Mouse (Mus musculus): Measurements from ENCODE around the gene Prc1.
"Not testable (repeated sequence)": the region's sequence is repeated elsewhere in the genome, so short reads cannot be mapped to it uniquely, and the experiment has no call there.

Gene Prc1

GRCm38 (mm10) chr7:80284391-80284790 is 9.9 kb upstream of the Prc1 start:
- DNase-seq (ENCODE audit: low read depth, low spot score), result no peak

- no peak for DNase-seq (ENCODE audit: low read depth, low spot score)
These were observed 8.5 kb upstream of the Prc1 start for GRCm38 (mm10) chr7:80285725-80286124.

GRCm38 (mm10) chr7:80287736-80288135 is 6.5 kb upstream of the Prc1 start:
- no peak for DNase-seq (ENCODE audit: low read depth, low spot score)

DNA sequence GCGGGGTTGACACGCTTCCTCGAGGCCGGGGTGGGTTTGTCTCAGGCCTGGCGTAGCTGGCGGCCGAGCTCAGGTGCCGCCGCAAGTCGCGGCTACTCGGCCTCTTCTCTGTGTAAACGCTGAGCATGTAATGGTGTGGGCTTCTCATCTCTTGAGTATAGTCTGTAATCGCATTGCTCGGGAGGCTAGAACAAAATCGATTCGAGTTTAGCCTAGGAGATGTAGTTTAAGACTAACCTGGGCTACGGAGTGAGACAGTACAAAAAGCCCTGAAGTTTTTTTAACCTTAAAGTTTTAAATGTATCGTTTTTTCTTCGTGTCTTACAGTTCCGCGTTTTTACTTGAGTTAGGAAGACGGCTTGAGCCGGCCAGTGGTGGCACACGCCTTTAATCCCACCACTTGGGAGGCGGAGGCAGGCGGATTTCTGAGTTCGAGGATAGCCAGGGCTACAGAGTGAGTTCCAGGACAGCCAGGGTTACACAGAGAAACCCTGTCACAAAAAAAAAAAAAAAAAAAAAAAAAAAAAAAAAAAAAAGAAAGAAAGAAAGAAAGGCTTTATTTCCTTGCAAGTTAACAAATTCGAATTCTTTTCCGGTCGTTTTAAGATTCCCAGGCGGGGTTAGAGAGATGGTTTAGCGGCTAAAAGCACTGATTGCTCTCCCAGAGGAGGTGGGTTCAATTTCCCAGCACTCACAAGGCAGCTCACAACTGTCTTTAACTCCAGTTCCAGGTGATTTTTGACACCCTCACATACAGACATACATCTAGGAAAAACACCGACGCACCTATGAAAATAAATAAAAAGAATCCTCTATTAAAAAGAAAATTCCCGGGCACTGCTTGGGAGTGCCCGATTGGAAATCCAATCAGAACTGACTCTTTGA is 756 bp downstream of the Prc1 start:
- DNase-seq (ENCODE audit: low read depth, low spot score), result no peak

DNA sequence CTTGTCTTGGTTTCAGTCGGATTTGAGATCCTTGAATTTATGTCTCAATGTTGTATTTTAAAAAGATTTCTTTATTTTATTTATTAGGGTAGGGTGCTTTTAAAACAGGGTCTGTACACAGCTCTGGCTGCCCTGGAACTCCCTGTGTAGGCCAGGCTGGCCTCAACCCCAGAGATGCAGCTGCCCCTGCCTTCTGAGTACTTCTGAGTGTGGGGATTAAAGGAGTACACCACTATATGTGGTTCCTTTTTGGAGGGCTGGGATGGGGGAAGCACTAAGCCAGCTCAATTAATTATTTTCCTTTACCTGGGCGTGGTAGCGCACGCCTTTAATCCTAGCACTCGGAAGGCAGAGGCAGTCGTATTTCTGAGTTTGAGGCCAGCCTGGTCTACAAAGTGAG is 2.2 kb downstream of the Prc1 start:
- no peak for DNase-seq (ENCODE audit: low read depth, low spot score)

- DNase-seq (ENCODE audit: low read depth, low spot score), result no peak
These were observed 2.8 kb downstream of the Prc1 start for GRCm38 (mm10) chr7:80297041-80297440.

- DNase-seq (ENCODE audit: low read depth, low spot score), result no peak
These were observed 4.5 kb downstream of the Prc1 start for GRCm38 (mm10) chr7:80298754-80299153.

DNA sequence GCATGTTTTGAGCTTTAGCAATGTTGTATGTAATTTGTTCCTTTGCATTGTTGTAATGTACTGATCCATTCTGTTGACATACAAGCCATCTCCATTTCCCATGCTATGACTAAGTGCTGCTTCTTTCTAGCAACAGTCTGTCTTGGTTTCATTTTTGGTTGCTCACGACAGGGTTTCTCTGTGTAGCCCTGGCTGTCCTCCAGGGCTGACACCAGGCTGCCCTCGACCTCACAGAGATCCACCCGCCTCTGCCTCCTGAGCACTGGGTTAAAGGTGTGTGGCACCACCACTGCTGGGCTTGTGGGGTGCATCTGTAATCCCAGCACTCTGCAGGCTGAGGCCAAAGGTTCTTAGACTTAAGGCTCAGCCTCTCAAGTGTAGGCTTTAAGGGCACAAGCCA is 5.3 kb downstream of the Prc1 start:
- DNase-seq (ENCODE audit: low read depth, low spot score), result no peak

DNA sequence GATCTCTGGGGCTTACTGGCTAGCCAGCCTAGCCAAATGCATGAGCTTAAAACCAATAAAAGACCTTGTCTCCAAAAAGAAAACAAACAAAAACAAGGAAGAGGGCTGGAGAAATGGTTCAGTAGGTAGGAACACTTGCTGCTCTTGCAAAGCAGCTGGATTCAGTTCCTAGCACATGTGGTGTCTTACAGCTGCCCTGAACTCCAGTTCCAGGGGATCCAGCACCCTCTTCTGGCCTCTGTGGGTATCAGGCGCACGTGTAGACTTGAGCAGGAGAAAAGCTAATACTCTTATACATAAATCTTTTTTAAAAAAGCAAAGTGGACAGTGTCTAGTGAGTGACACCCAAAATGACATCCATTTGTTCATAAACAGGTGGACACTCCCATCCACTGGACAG is 7.3 kb downstream of the Prc1 start:
- peak; percentile 41 for DNase-seq (ENCODE audit: low read depth, low spot score)

- DNase-seq (ENCODE audit: low read depth, low spot score), result peak; percentile 43
These were observed 13.5 kb downstream of the Prc1 start for GRCm38 (mm10) chr7:80307766-80308165.

GRCm38 (mm10) chr7:80310771-80311170 is 16.5 kb downstream of the Prc1 start:
- DNase-seq (ENCODE audit: low read depth, low spot score), result no peak

GRCm38 (mm10) chr7:80315733-80316132 is 21.5 kb downstream of the Prc1 start:
- no peak for DNase-seq (ENCODE audit: low read depth, low spot score)

GRCm38 (mm10) chr7:80317439-80318115 is 23.3 kb downstream of the Prc1 start:
- DNase-seq (ENCODE audit: low read depth, low spot score), result no peak

DNA sequence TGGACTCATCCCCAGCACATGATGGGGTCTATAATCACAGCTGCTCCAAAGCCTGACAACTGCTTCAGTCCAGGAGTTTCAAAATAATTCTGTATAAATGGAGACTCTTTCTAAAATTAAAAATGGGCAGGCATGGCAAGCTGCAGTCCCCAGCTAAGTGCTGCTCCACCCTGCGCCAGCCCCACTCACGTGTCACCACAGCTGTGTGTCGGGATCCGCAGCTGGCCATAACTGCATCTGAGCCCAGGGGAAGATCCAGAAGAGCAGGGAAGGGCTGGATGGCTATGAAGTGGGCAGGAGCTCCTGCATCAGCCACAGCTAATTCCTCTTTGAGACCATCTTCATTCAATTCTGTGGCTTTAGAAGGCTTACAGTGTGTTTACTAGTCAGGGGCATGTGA is 24.4 kb downstream of the Prc1 start:
- no peak for DNase-seq (ENCODE audit: low read depth, low spot score)

DNA sequence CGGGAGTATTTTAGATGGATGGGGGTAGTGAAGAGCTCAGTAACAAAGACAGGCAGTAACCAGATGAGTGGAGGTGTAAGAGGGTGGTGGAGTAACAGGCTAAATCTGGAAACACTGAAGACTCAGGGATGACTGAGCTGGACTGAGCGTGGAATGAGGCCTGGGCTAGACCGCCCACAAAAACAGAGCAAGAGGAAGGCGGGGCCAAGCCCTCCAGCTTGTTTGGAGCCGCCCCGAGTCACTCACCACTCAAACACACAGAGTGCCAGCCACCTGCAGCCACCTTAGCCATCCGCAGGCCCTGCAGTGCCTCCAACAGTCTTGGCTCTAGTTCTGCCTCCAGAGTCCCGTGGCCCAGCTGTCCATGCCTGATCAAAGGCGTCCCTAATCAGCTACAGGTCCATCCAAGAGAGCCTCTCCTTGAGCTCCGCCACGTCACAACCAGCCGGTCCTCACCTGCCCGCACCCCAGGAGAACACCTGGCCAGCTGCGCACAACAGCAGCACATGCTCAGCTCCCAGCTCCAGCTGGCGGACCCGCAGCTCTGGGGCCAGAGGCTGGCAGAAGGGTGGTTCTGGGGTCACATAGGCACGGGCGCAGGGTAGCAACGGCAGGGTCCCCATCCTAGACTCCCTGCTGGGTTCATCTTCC is 25.7 kb downstream of the Prc1 start:
- DNase-seq (ENCODE audit: low read depth, low spot score), result peak; percentile 75

GRCm38 (mm10) chr7:80323336-80323735 is 29.1 kb downstream of the Prc1 start:
- DNase-seq (ENCODE audit: low read depth, low spot score), result no peak

DNA sequence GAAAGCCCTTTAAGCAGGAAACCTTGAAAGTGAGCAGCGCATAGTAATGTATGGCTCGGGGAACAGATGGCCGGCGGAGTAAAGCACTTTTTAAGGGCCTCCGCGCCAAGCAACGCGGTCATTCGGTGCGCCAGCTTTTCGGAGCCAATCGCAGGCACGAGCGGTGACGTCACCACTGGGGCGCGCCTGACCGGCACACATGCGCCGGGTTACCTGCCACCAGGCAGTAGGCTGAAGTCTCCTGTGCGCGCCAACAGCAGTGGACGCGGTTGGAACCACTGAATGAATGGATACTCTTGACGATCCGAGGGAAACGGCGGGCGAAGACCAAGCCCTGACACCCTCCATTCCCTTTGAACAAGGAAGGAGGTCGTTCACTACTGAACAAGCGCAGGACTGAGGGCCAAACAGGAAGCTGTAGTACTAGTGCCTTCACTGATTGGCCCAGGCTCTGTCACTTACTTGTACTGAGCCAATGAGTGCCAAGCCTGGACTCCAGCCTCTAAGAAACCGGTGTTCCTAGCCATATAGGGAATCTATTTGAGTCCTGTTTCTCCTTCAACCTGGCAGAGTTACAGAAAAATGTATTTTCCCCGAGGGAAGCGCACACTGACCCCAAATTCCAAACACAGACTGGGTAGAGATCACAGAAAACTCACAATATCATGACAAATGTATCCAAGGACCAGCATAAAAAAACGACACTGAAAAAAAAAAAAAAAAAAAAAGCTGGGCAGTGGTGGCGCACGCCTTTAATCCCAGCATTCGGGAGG is 30.0 kb downstream of the Prc1 start, which contains the start of gene Rccd1:
Gene Rccd1 (minus strand): TSS at position 412 of the 773 bp plus-strand sequence.
- peak; percentile 96 for DNase-seq (ENCODE audit: low read depth, low spot score)

DNA sequence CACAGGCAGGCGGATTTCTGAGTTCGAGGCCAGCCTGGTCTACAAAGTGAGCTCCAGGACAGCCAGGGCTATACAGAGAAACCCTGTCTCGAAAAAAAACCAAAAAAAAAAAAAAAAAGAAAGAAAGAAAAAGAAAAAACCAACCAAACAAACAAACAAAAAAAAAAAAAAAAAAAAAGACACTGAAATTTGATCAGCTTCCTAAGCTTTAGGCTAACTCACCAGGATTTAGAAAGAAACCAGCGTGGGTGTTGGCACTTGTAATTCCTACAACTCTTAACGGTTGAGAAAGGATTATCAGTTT is 30.5 kb downstream of the Prc1 start:
- DNase-seq (ENCODE audit: low read depth, low spot score), result not testable (repeated sequence)

DNA sequence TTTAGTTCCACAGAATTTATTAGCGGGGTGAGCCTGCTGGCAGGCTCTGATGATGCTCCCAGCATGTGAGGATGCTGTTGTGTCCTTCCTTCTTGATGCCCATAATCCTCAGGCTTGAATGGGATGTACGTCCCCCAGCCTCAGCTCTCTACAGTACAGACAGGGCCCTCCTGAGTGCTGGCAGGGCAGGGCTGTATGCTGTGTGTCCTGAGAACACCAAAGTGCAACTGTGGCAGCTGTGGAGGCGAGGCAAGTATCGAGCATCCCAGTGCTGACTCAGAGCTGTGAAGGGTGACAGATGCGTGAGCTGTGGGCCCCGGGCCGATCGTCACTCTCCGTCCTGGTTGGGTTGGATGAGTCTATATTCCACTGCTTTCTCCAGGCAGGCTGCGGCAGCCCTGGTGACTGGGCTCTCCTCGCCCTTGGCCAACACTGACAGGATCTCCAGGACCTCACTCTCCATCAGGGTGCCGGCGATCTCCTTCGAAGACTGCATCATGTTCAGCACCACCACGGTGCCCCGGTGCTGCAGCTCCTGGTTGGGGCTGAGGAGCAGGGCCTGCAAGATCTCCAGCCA is 31.1 kb downstream of the Prc1 start:
- no peak for DNase-seq (ENCODE audit: low read depth, low spot score)

DNA sequence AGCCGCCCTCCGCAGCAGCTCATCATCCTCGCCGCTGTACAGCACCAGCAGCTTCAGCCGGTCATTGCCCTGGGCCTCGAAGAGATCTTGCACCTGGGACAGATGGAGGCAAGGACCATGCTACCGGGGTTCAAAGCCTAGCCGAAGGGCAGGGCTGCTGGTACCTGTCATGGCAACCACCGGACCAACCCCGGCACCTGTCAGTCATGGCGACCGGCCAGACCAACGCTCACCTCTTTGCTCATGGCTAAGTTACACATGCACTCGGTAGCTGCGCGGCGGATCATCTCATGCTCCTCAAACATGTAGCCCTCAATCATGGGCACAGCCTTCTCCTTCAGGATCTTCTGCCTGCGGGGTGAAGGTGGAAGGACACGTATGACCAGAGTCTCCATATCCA is 31.8 kb downstream of the Prc1 start:
- DNase-seq (ENCODE audit: low read depth, low spot score), result no peak

- DNase-seq (ENCODE audit: low read depth, low spot score), result no peak
These were observed 36.0 kb downstream of the Prc1 start for GRCm38 (mm10) chr7:80330278-80330677.

- no peak for DNase-seq (ENCODE audit: low read depth, low spot score)
These were observed 37.2 kb downstream of the Prc1 start for GRCm38 (mm10) chr7:80331433-80331832.

All from ES-CJ7 (cell line).